Comparison of ENCODE assay signal across 25 mouse cellular contexts in the genomic region with DNA sequence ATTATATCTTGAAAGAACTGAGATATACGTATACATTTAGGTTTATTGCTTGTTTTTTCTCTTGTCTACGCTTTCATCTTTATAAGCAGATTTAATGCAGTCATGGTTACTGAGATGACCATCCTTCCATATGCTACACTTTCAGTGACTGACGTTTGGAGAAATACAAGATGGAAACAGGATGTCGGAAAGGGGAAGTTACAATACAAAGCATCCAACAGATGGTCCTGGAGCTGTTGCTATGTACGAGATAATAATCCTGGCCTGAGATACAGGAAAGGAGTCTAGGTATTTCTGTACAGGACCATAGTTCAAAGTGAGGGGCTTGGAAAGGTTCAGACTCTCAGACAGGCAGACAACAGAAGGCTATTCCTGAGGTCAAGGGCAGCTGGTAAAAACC. TPM values are rescaled to one million over a fixed set of nuclear protein-coding genes. Genes with fewer than 3 reads are reported as not detected.
DNase-seq lines count a peak whose midpoint lies in the region; ATAC-seq and TF ChIP-seq lines count a peak whose summit lies in the region.
"Had no signal": no experiment of that assay in that cellular context is flagged by ENCODE, and none has a peak within 500 bp of the region (broad histone marks: within the 10 kb centered on the region; RNA-seq: fewer than 3 reads in every experiment).

No protein-coding gene starts in this region.

- no peaks in the 10 kb centered on the region for H3K9me3 ChIP-seq in G1E (replicated peaks)
- no peaks in the 10 kb centered on the region for H3K9me3 ChIP-seq in forebrain, embryonic 14.5 days (replicated peaks; ENCODE audit: control insufficient read depth, low read length)
- H3K9me3 ChIP-seq: embryonic facial prominence, embryonic 12.5 days; heart, embryonic 10.5 days; hindbrain, embryonic 13.5 days had no signal

- no peak for TF ChIP-seq CTCF in G1E (IDR thresholded peaks at IDR 0.05; ENCODE audit: low read depth, low read length)
- no peak for TF ChIP-seq CTCF in cerebellum, adult 2 months (IDR thresholded peaks at IDR 0.05; ENCODE audit: borderline replicate concordance, insufficient read depth, low read depth, low read length)

- peak; percentile 22 for ATAC-seq in G1E (ENCODE audit: extremely low read depth, insufficient number of reproducible peaks, low FRiP score, poor library complexity, severe bottlenecking)
- ATAC-seq in hematopoietic stem cell, adult 5-6 weeks (replicated peaks in 1 of 2; ENCODE audit: insufficient read depth in 1 of 2, low FRiP score in 2 of 2, low TSS enrichment in 1 of 2, low read depth in 1 of 2, poor library complexity in 2 of 2, severe bottlenecking in 2 of 2), result peak; percentile 74 to 83
- peak; percentile 53 for ATAC-seq in neutrophil, adult 5-6 weeks (ENCODE audit: extremely low read depth, insufficient number of reproducible peaks, low FRiP score, poor library complexity, severe bottlenecking)
- ATAC-seq in forebrain, embryonic 14.5 days, result no peak
- ATAC-seq: CD4-positive, CD25-positive, alpha-beta regulatory T cell, adult 4 months; forebrain, embryonic 16.5 days; hindbrain, postnatal 0 days had no signal

- H3K4me1 ChIP-seq in G1E (ENCODE audit: insufficient read depth, low read depth, low read length), result peaks cover 59% of the 10 kb centered on the region
- H3K4me1 ChIP-seq in brown adipose tissue, adult 24 weeks (ENCODE audit: control insufficient read depth, insufficient read depth, insufficient read length, low read length), result peaks cover 33% of the 10 kb centered on the region
- H3K4me1 ChIP-seq in cerebellum, adult 2 months (ENCODE audit: control insufficient read depth, insufficient read depth, low read length), result peaks cover 22% of the 10 kb centered on the region
- peaks cover 15% of the 10 kb centered on the region for H3K4me1 ChIP-seq in forebrain, embryonic 14.5 days (ENCODE audit: control insufficient read depth, insufficient read depth, low read length)

- H3K4me2 ChIP-seq in forebrain, embryonic 14.5 days (ENCODE audit: low read length), result no peak overlapping the region
- H3K4me2 ChIP-seq: embryonic facial prominence, embryonic 12.5 days; hindbrain, embryonic 13.5 days had no signal

- peaks cover 62% of the 10 kb centered on the region for H3K36me3 ChIP-seq in G1E (replicated peaks)
- H3K36me3 ChIP-seq in forebrain, embryonic 14.5 days (ENCODE audit: control insufficient read depth, insufficient read depth, low read length), result no peaks in the 10 kb centered on the region
- H3K36me3 ChIP-seq: embryonic facial prominence, embryonic 12.5 days; hindbrain, embryonic 13.5 days had no signal

- no peaks in the 10 kb centered on the region for H3K27me3 ChIP-seq in G1E (ENCODE audit: insufficient read depth, low read length)
- no peaks in the 10 kb centered on the region for H3K27me3 ChIP-seq in cerebellum, adult 2 months (ENCODE audit: control insufficient read depth, insufficient read depth, low read length)
- no peaks in the 10 kb centered on the region for H3K27me3 ChIP-seq in forebrain, embryonic 14.5 days (replicated peaks; ENCODE audit: control insufficient read depth, insufficient read depth, low read length)
- H3K27me3 ChIP-seq: embryonic facial prominence, embryonic 12.5 days; hindbrain, embryonic 13.5 days had no signal

- H3K27ac ChIP-seq in brown adipose tissue, adult 24 weeks (replicated peaks; ENCODE audit: low read depth, low read length), result 0 out of 2 replicates have a peak overlapping the region, but pooled peaks have one; percentile 39
- H3K27ac ChIP-seq in cerebellum, adult 2 months (ENCODE audit: insufficient read depth, low read length), result no peak overlapping the region
- no peak overlapping the region for H3K27ac ChIP-seq in forebrain, embryonic 14.5 days (ENCODE audit: low read depth, low read length)
- H3K27ac ChIP-seq: embryonic facial prominence, embryonic 12.5 days; heart, embryonic 10.5 days; hindbrain, embryonic 13.5 days; hindbrain, postnatal 0 days had no signal

- H3K4me3 ChIP-seq in G1E (ENCODE audit: low read depth, low read length), result no peak overlapping the region
- no peak overlapping the region for H3K4me3 ChIP-seq in brown adipose tissue, adult 24 weeks (ENCODE audit: insufficient read depth, low read depth, low read length)
- H3K4me3 ChIP-seq in cerebellum, adult 2 months (replicated peaks; ENCODE audit: insufficient read depth, low read depth, low read length), result no peak overlapping the region
- H3K4me3 ChIP-seq in forebrain, embryonic 14.5 days (ENCODE audit: low read depth, low read length), result no peak overlapping the region
- H3K4me3 ChIP-seq: embryonic facial prominence, embryonic 12.5 days; heart, embryonic 10.5 days; hindbrain, embryonic 13.5 days had no signal

- no peak overlapping the region for H3K9ac ChIP-seq in forebrain, embryonic 14.5 days (ENCODE audit: low read length)
- H3K9ac ChIP-seq: embryonic facial prominence, embryonic 12.5 days; hindbrain, embryonic 13.5 days had no signal

- no peak for DNase-seq in G1E (ENCODE audit: low spot score)
- DNase-seq in cerebellum, adult 2 months, result no peak
- no peak for DNase-seq in adrenal gland, adult (ENCODE audit: inconsistent age in 2 of 2, low spot score in 1 of 2)
- no peak for DNase-seq in c-Kit-positive CD71-positive TER-119-positive erythroid progenitor cells, embryonic 14.5 days (ENCODE audit: low spot score)
- DNase-seq in forebrain, embryonic 14.5 days (ENCODE audit: low spot score), result no peak
- DNase-seq: adrenal gland, postnatal 14 days; cerebellum, adult 11-12 months; cerebellum, postnatal 10 days; gastrocnemius, postnatal 25 days; heart, adult 18-20 months; heart, postnatal 10 days; heart, postnatal 4 days; kidney, adult 18-20 months had no signal

- WGBS in cerebellum, adult 2 months, result 45% methylated on average over 5 of the region's 5 CpGs
- WGBS in forebrain, embryonic 14.5 days, result 82% methylated on average over 5 of the region's 5 CpGs

- no peak for TF ChIP-seq POLR2A in cerebellum, adult 2 months (IDR thresholded peaks at IDR 0.05; ENCODE audit: borderline replicate concordance, insufficient read depth, low read length)

RNA-seq across cellular contexts. Expression of a gene that starts 18.0 kb away (rescaled TPM):
- 93.2 and 98.1 TPM in 2 replicates for total RNA-seq in G1E (2014; fragmentation: Nextera tagmentation)
- total RNA-seq in G1E (2017), result 80.4 and 87.2 TPM in 2 replicates
- polyA plus RNA-seq in G1E (2012), result 29.6 and 43.3 TPM in 2 replicates
- polyA plus RNA-seq in brown adipose tissue, adult 24 weeks (2012; ENCODE audit: insufficient read depth, insufficient read length, missing spikeins), result 41.6 and 43.8 TPM in 2 replicates
- total RNA-seq in hematopoietic stem cell, adult 5-6 weeks (2017), result 62.2 and 64.9 TPM in 2 replicates
- 79.8 and 95.4 TPM in 2 replicates for total RNA-seq in neutrophil, adult 5-6 weeks (2017)
- polyA plus RNA-seq in cerebellum, adult 2 months (2012; rRNA removed), result 35.6 and 37.5 TPM in 2 replicates
- polyA plus RNA-seq in forebrain, embryonic 14.5 days (2014; fragmentation: Nextera tagmentation; extraction: Ambion mirVana), result 13.7 and 16.3 TPM in 2 replicates

RNA-seq across cellular contexts. Expression of a gene that starts 33.1 kb away (rescaled TPM):
- total RNA-seq in G1E (2014; fragmentation: Nextera tagmentation) (0.63 TPM in 1 of 2 replicates, not detected in the other), G1E (2017) (0.44 and 0.52 TPM in 2 replicates)
- not detected in 2 replicates for polyA plus RNA-seq in G1E (2012)
- not detected in 2 replicates for polyA plus RNA-seq in brown adipose tissue, adult 24 weeks (2012; ENCODE audit: insufficient read depth, insufficient read length, missing spikeins)
- total RNA-seq in hematopoietic stem cell, adult 5-6 weeks (2017), result 0.10 and 0.19 TPM in 2 replicates
- total RNA-seq in neutrophil, adult 5-6 weeks (2017), result 0.23 and 0.98 TPM in 2 replicates
- not detected in 2 replicates for polyA plus RNA-seq in cerebellum, adult 2 months (2012; rRNA removed)
- polyA plus RNA-seq in forebrain, embryonic 14.5 days (2014; fragmentation: Nextera tagmentation; extraction: Ambion mirVana), result not detected in 2 replicates
- total RNA-seq: adrenal gland, postnatal 14 days; gastrocnemius, postnatal 25 days; heart, adult 18-20 months; heart, postnatal 10 days; heart, postnatal 4 days; hindbrain, postnatal 0 days had no signal
- polyA plus RNA-seq: embryonic facial prominence, embryonic 12.5 days; forebrain, embryonic 11.5 days; forebrain, embryonic 16.5 days; heart, embryonic 10.5 days; heart, embryonic 14.5 days; hindbrain, embryonic 13.5 days; hindbrain, postnatal 0 days; intestine, embryonic 14.5 days had no signal

RNA-seq across cellular contexts. Expression of a gene that starts 45.1 kb away (rescaled TPM):
- total RNA-seq in G1E (2014; fragmentation: Nextera tagmentation), result 106 and 127 TPM in 2 replicates
- total RNA-seq in G1E (2017), result 94.9 and 114 TPM in 2 replicates
- polyA plus RNA-seq in G1E (2012), result 9.8 and 17.3 TPM in 2 replicates
- 37.3 and 51.5 TPM in 2 replicates for polyA plus RNA-seq in brown adipose tissue, adult 24 weeks (2012; ENCODE audit: insufficient read depth, insufficient read length, missing spikeins)
- 71.4 and 80.7 TPM in 2 replicates for total RNA-seq in hematopoietic stem cell, adult 5-6 weeks (2017)
- total RNA-seq in neutrophil, adult 5-6 weeks (2017), result 39.3 and 41.0 TPM in 2 replicates
- polyA plus RNA-seq in cerebellum, adult 2 months (2012; rRNA removed), result 63.8 and 64.1 TPM in 2 replicates
- polyA plus RNA-seq in forebrain, embryonic 14.5 days (2014; fragmentation: Nextera tagmentation; extraction: Ambion mirVana), result 78.0 and 79.6 TPM in 2 replicates
